Mouse (Mus musculus): ENCODE results near the gene Dffa.

GRCm38 (mm10) chr4:149056957-149057356 is 47.0 kb upstream of the Dffa start:
- TF ChIP-seq CTCF (IDR thresholded peaks at IDR 0.05; ENCODE audit: control insufficient read depth, insufficient read depth, low read length) (no peak), POLR2A (IDR thresholded peaks at IDR 0.05; ENCODE audit: borderline replicate concordance, control insufficient read depth, low read depth, low read length) (no peak)

Measured in bone marrow, adult 2 months (tissue).